Mouse (Mus musculus) midbrain, embryonic 15.5 days (tissue): ENCODE results near the gene Cebpzos. TPM values are rescaled to one million over a fixed set of nuclear protein-coding genes. Genes with fewer than 3 reads are reported as not detected.

Source experiments
- ATAC-seq: fragments of 200-750 bp; cut with Nextera tagmentation; replicated peaks from 2 replicates; pipeline ENCODE4 v1.8.0; 2017; ENCODE audit warnings: moderate TSS enrichment
- H3K27ac ChIP-seq: fragments of 300-500 bp; sonication (generic); 2 replicates; pipeline ENCODE4 v1.5.1; 2015; ENCODE audit warnings: mild to moderate bottlenecking, inconsistent platforms
- H3K27me3 ChIP-seq: fragments of 300-500 bp; sonication (generic); replicated peaks from 2 replicates; pipeline ENCODE4 v1.6.1; 2015; ENCODE audit warnings: inconsistent platforms
- H3K36me3 ChIP-seq: fragments of 300-500 bp; sonication (generic); replicated peaks from 2 replicates; pipeline ENCODE4 v1.6.1; 2015; ENCODE audit warnings: inconsistent platforms
- H3K4me1 ChIP-seq: fragments of 300-500 bp; sonication (generic); 2 replicates; pipeline ENCODE4 v1.6.1; 2015; ENCODE audit warnings: inconsistent platforms
- H3K4me2 ChIP-seq: fragments of 300-500 bp; sonication (generic); 2 replicates; pipeline ENCODE4 v1.6.1; 2015; ENCODE audit warnings: inconsistent platforms, mild to moderate bottlenecking, moderate library complexity
- H3K4me3 ChIP-seq: fragments of 300-500 bp; sonication (generic); 2 replicates; pipeline ENCODE4 v1.5.1; 2015; ENCODE audit warnings: mild to moderate bottlenecking, inconsistent platforms
- H3K9ac ChIP-seq: fragments of 300-500 bp; sonication (generic); 2 replicates; pipeline ENCODE4 v1.6.1; 2015; ENCODE audit warnings: mild to moderate bottlenecking, inconsistent platforms
- H3K9me3 ChIP-seq: fragments of 300-500 bp; sonication (generic); 2 replicates; pipeline ENCODE4 v1.6.1; 2016; ENCODE audit warnings: inconsistent platforms
- WGBS: fragments of 180-500 bp; shearing (Covaris S2); methylation state at CpG from one replicate; pipeline ENCODE4 v1.1.7; 2015; ENCODE audit warnings: mixed read lengths; 5-methylcytosine and 5-hydroxymethylcytosine counted together
- polyA plus RNA-seq: library from polyadenylated mRNA; unstranded; fragments of >200 nt; fragmentation: Nextera tagmentation; extraction: Ambion mirVana; gene quantifications from 2 replicates; pipeline ENCODE4 v1.2.1, GENCODE M21; 2015

Cebpzos gene
- polyA plus RNA-seq, 1 experiment from 2014 or later, result 103 TPM

- Histone ChIP-seq H3K9ac (no peak overlapping the region), H3K4me2 (no peak overlapping the region), H3K27ac (no peak overlapping the region), H3K9me3 (no peaks in the 10 kb centered on the region), H3K27me3 (no peaks in the 10 kb centered on the region), H3K4me3 (no peak overlapping the region), H3K36me3 (peaks cover 29% of the 10 kb centered on the region), H3K4me1 (no peaks in the 10 kb centered on the region)
- WGBS, result 96% methylated on average over 5 of the region's 5 CpGs
- no peak for ATAC-seq
These were observed 34.9 kb downstream of the Cebpzos start for GRCm38 (mm10) chr17:78951225-78951624.

GRCm38 (mm10) chr17:78952070-78952469, 35.8 kb downstream of the Cebpzos start:
- Histone ChIP-seq H3K36me3 (peaks cover 22% of the 10 kb centered on the region; the same call in 1 of the 2 replicates), H3K4me3 (no peak overlapping the region), H3K27ac (no peak overlapping the region), H3K4me1 (no peaks in the 10 kb centered on the region), H3K27me3 (no peaks in the 10 kb centered on the region), H3K9me3 (no peaks in the 10 kb centered on the region), H3K4me2 (no peak overlapping the region), H3K9ac (no peak overlapping the region)
- WGBS, result 93% methylated on average over 5 of the region's 5 CpGs
- ATAC-seq, result no peak

- Histone ChIP-seq H3K4me2 (no peak overlapping the region), H3K9me3 (no peaks in the 10 kb centered on the region), H3K27ac (no peak overlapping the region), H3K9ac (no peak overlapping the region), H3K4me1 (no peaks in the 10 kb centered on the region), H3K36me3 (peaks cover 16% of the 10 kb centered on the region; the same call in 1 of the 2 replicates), H3K4me3 (no peak overlapping the region), H3K27me3 (no peaks in the 10 kb centered on the region)
- WGBS, result 93% methylated on average over 8 of the region's 8 CpGs
- ATAC-seq, result no peak
These were observed 36.9 kb downstream of the Cebpzos start for GRCm38 (mm10) chr17:78953240-78953639.

- Histone ChIP-seq H3K27me3 (no peaks in the 10 kb centered on the region), H3K36me3 (0 out of 2 replicates have a peak, but pooled peaks cover 15% of the 10 kb centered on the region), H3K9me3 (no peaks in the 10 kb centered on the region), H3K4me2 (no peak overlapping the region), H3K4me1 (no peaks in the 10 kb centered on the region), H3K27ac (no peak overlapping the region), H3K9ac (no peak overlapping the region), H3K4me3 (no peak overlapping the region)
- ATAC-seq, result no peak
- WGBS, result 87% methylated on average over 6 of the region's 6 CpGs
These were observed 43.2 kb downstream of the Cebpzos start for GRCm38 (mm10) chr17:78959473-78959872.

- H3K9ac ChIP-seq, result no peak overlapping the region
- no peak overlapping the region for H3K4me3 ChIP-seq
- no peak overlapping the region for H3K4me2 ChIP-seq
- 73% methylated on average over 1 of the region's 1 CpGs for WGBS
- H3K36me3 ChIP-seq, result 0 out of 2 replicates have a peak, but pooled peaks cover 7% of the 10 kb centered on the region
- H3K4me1 ChIP-seq, result no peaks in the 10 kb centered on the region
- H3K9me3 ChIP-seq, result no peaks in the 10 kb centered on the region
- no peaks in the 10 kb centered on the region for H3K27me3 ChIP-seq
- no peak overlapping the region for H3K27ac ChIP-seq
- ATAC-seq, result no peak
These were observed 48.1 kb downstream of the Cebpzos start for GRCm38 (mm10) chr17:78964387-78964786.

- ATAC-seq, result no peak
- Histone ChIP-seq H3K4me2 (no peak overlapping the region), H3K36me3 (no peaks in the 10 kb centered on the region), H3K9me3 (no peaks in the 10 kb centered on the region), H3K4me1 (no peaks in the 10 kb centered on the region), H3K9ac (no peak overlapping the region), H3K4me3 (no peak overlapping the region), H3K27me3 (no peaks in the 10 kb centered on the region), H3K27ac (no peak overlapping the region)
- WGBS, result 86% methylated on average over 11 of the region's 11 CpGs
These were observed 50.0 kb downstream of the Cebpzos start for GRCm38 (mm10) chr17:78966092-78966883.

- Histone ChIP-seq H3K4me3 (no peak overlapping the region), H3K27me3 (no peaks in the 10 kb centered on the region), H3K9ac (no peak overlapping the region), H3K9me3 (no peaks in the 10 kb centered on the region), H3K4me2 (no peak overlapping the region), H3K4me1 (no peaks in the 10 kb centered on the region), H3K36me3 (no peaks in the 10 kb centered on the region), H3K27ac (no peak overlapping the region)
- 84% methylated on average over 3 of the region's 3 CpGs for WGBS
- no peak for ATAC-seq
These were observed 52.2 kb downstream of the Cebpzos start for GRCm38 (mm10) chr17:78968500-78968899.

Other genes with a start within 250 kb of the Cebpzos start
- gene Strn, start 179.3 kb upstream of the Cebpzos start, polyA plus RNA-seq, result 5.0 and 5.4 TPM in 2 replicates
- gene Heatr5b, start 81.1 kb upstream of the Cebpzos start, polyA plus RNA-seq, result 21.7 and 23.1 TPM in 2 replicates
- 45.3 and 46.2 TPM in 2 replicates for gene Gpatch11, start 80.9 kb upstream of the Cebpzos start, polyA plus RNA-seq
- 2.2 and 4.3 TPM in 2 replicates for gene Eif2ak2, start 33.9 kb upstream of the Cebpzos start, polyA plus RNA-seq
- 0.14 and 0.32 TPM in 2 replicates for gene Sult6b1, start 9.5 kb upstream of the Cebpzos start, polyA plus RNA-seq
- gene Cebpz, start 20.6 kb downstream of the Cebpzos start, polyA plus RNA-seq, result 39.2 and 42.3 TPM in 2 replicates
- 62.3 and 69.6 TPM in 2 replicates for gene Ndufaf7, start 20.6 kb downstream of the Cebpzos start, polyA plus RNA-seq
- 11.2 and 11.8 TPM in 2 replicates for gene Prkd3, start 104.3 kb downstream of the Cebpzos start, polyA plus RNA-seq
- 17.9 and 19.7 TPM in 2 replicates for gene Qpct, start 135.4 kb downstream of the Cebpzos start, polyA plus RNA-seq